Mouse (Mus musculus) MEL (cell line): ENCODE data around the gene Slc25a22. TPM values are rescaled to one million over a fixed set of nuclear protein-coding genes. Genes with fewer than 3 reads are reported as not detected.

ENCODE experiments used
- DNase-seq: peaks from one replicate; pipeline ENCODE4 v3.0.0; 2011; ENCODE audit warnings: low read depth, low spot score
- H3K27ac ChIP-seq: 2 replicates; pipeline ENCODE4 v1.5.1; 2012; ENCODE audit warnings: low read depth, mild to moderate bottlenecking, control low read depth, low read length, moderate library complexity; ENCODE audit not compliant: control insufficient read depth
- H3K27me3 ChIP-seq, 2 experiments: fragments of 150-350 bp in 1 of 2; sonication (generic) in 1 of 2; 2 replicates each; pipeline ENCODE4 v1.6.1; 2012; ENCODE audit warnings: low read length in 2 of 2, mild to moderate bottlenecking in 2 of 2, improper control_type of control experiment in 1 of 2, moderate library complexity in 1 of 2; ENCODE audit not compliant: insufficient read depth in 2 of 2, control insufficient read depth in 1 of 2
- H3K36me3 ChIP-seq, 2 experiments: 2 replicates each; pipeline ENCODE4 v1.6.1; 2012 to 2014; ENCODE audit warnings: low read length in 2 of 2, improper control_type of control experiment in 1 of 2, inconsistent platforms in 1 of 2, mild to moderate bottlenecking in 1 of 2; ENCODE audit not compliant: insufficient read depth in 2 of 2, control insufficient read depth in 1 of 2
- H3K4me1 ChIP-seq, 2 experiments: fragments of 150-350 bp in 1 of 2; sonication (generic) in 1 of 2; 2 replicates each; pipeline ENCODE4 v1.6.1; 2012; ENCODE audit warnings: low read length in 2 of 2, improper control_type of control experiment in 1 of 2, mild to moderate bottlenecking in 1 of 2; ENCODE audit not compliant: insufficient read depth in 2 of 2, control insufficient read depth in 1 of 2
- H3K4me3 ChIP-seq, 2 experiments: fragments of 150-350 bp in 1 of 2; sonication (generic) in 1 of 2; 2 replicates each; pipeline ENCODE4 v1.5.1; 2012; ENCODE audit warnings: low read depth in 2 of 2, low read length in 2 of 2, mild to moderate bottlenecking in 2 of 2, moderate library complexity in 2 of 2, control low read depth in 1 of 2, improper control_type of control experiment in 1 of 2; ENCODE audit not compliant: control insufficient read depth in 1 of 2, insufficient read depth in 1 of 2
- H3K79me2 ChIP-seq: 2 replicates; pipeline ENCODE4 v1.6.1; 2012; ENCODE audit warnings: mild to moderate bottlenecking, low read length, moderate library complexity; ENCODE audit not compliant: control insufficient read depth, poor library complexity, insufficient read depth
- H3K9ac ChIP-seq: 2 replicates; pipeline ENCODE4 v1.6.1; 2012; ENCODE audit warnings: low read depth, mild to moderate bottlenecking, control low read depth, low read length, moderate library complexity; ENCODE audit not compliant: control insufficient read depth, poor library complexity, severe bottlenecking
- H3K9me3 ChIP-seq: fragments of 150-350 bp; sonication (generic); replicated peaks from 2 replicates; pipeline ENCODE4 v1.6.1; 2012; ENCODE audit warnings: mild to moderate bottlenecking, low read length, improper control_type of control experiment, moderate library complexity; ENCODE audit not compliant: insufficient read depth
- BHLHE40 ChIP-seq: IDR thresholded peaks from 2 replicates; pipeline ENCODE4 v1.6.1; 2012; ENCODE audit warnings: low read depth, mild to moderate bottlenecking, inconsistent platforms, low read length, improper control_type of control experiment, borderline replicate concordance
- CHD1 ChIP-seq: IDR thresholded peaks from 2 replicates; pipeline ENCODE4 v1.6.1; 2012; ENCODE audit warnings: low read depth, mild to moderate bottlenecking, inconsistent platforms, low read length, improper control_type of control experiment
- CHD2 ChIP-seq: IDR thresholded peaks from 2 replicates; pipeline ENCODE4 v1.6.1; 2011; ENCODE audit warnings: low read length, improper control_type of control experiment
- CTCF ChIP-seq, 3 experiments: IDR thresholded peaks in 2 of 3; conservative IDR thresholded peaks in 1 of 3; 2 replicates each; pipeline ENCODE4 v1.5.1; 2011 to 2012; ENCODE audit warnings: low read length in 3 of 3, low read depth in 2 of 3, mild to moderate bottlenecking in 2 of 3, improper control_type of control experiment in 1 of 3, inconsistent platforms in 1 of 3, mixed read lengths in 1 of 3, moderate library complexity in 1 of 3; ENCODE audit not compliant: control insufficient read depth in 1 of 3, insufficient read depth in 1 of 3, poor library complexity in 1 of 3, severe bottlenecking in 1 of 3
- GABPA ChIP-seq: IDR thresholded peaks from 2 replicates; pipeline ENCODE4 v1.6.1; 2012; ENCODE audit warnings: low read depth, mild to moderate bottlenecking, inconsistent platforms, low read length, improper control_type of control experiment, moderate library complexity
- KAT2A ChIP-seq: conservative IDR thresholded peaks from 2 replicates; pipeline ENCODE4 v1.6.1; 2012; ENCODE audit warnings: low read depth, low read length, improper control_type of control experiment, inconsistent platforms
- MAX ChIP-seq: IDR thresholded peaks from 2 replicates; pipeline ENCODE4 v1.6.1; 2011; ENCODE audit warnings: low read length, improper control_type of control experiment
- MAZ ChIP-seq: IDR thresholded peaks from 2 replicates; pipeline ENCODE4 v1.6.1; 2012; ENCODE audit warnings: low read depth, mild to moderate bottlenecking, inconsistent platforms, low read length, improper control_type of control experiment
- MEF2A ChIP-seq: IDR thresholded peaks from 2 replicates; pipeline ENCODE4 v1.6.1; 2014; ENCODE audit warnings: low read depth, mild to moderate bottlenecking, inconsistent platforms, low read length, improper control_type of control experiment; ENCODE audit not compliant: poor library complexity, insufficient replicate concordance, severe bottlenecking; ENCODE audit errors: extremely low read depth
- MYB ChIP-seq: IDR thresholded peaks from 2 replicates; pipeline ENCODE4 v1.6.1; 2011; ENCODE audit warnings: mild to moderate bottlenecking, low read depth, low read length, improper control_type of control experiment
- MYC ChIP-seq: IDR thresholded peaks from 2 replicates; pipeline ENCODE4 v1.6.1; 2011; ENCODE audit warnings: low read depth, mild to moderate bottlenecking, low read length, improper control_type of control experiment, moderate library complexity
- NELFE ChIP-seq: IDR thresholded peaks from 2 replicates; pipeline ENCODE4 v1.6.1; 2011; ENCODE audit warnings: low read depth, low read length, improper control_type of control experiment
- NRF1 ChIP-seq: IDR thresholded peaks from 2 replicates; pipeline ENCODE4 v1.6.1; 2014; ENCODE audit warnings: low read depth, mild to moderate bottlenecking, inconsistent platforms, low read length, improper control_type of control experiment, moderate library complexity; ENCODE audit not compliant: poor library complexity, insufficient read depth, severe bottlenecking
- POLR2AphosphoS2 ChIP-seq: IDR thresholded peaks from 2 replicates; pipeline ENCODE4 v1.6.1; 2011; ENCODE audit warnings: low read length, improper control_type of control experiment
- POLR2AphosphoS5 ChIP-seq: IDR thresholded peaks from 2 replicates; pipeline ENCODE4 v1.6.1; 2012; ENCODE audit warnings: low read depth, borderline replicate concordance, mild to moderate bottlenecking, inconsistent platforms, low read length, moderate library complexity, mixed read lengths
- RAD21 ChIP-seq: IDR thresholded peaks from 2 replicates; pipeline ENCODE4 v1.6.1; 2011; ENCODE audit warnings: mild to moderate bottlenecking, low read depth, low read length, improper control_type of control experiment
- RCOR1 ChIP-seq: IDR thresholded peaks from 2 replicates; pipeline ENCODE4 v1.6.1; 2012; ENCODE audit warnings: low read depth, mild to moderate bottlenecking, inconsistent platforms, low read length, improper control_type of control experiment
- TAL1 ChIP-seq: IDR thresholded peaks from 2 replicates; pipeline ENCODE4 v1.6.1; 2012; ENCODE audit warnings: mild to moderate bottlenecking, inconsistent platforms, low read length, moderate library complexity, mixed read lengths
- TCF12 ChIP-seq: IDR thresholded peaks from 2 replicates; pipeline ENCODE4 v1.6.1; 2014; ENCODE audit warnings: low read depth, mild to moderate bottlenecking, inconsistent platforms, low read length, improper control_type of control experiment, moderate library complexity
- USF2 ChIP-seq, 2 experiments: IDR thresholded peaks; 2 replicates each; pipeline ENCODE4 v1.6.1; 2011 to 2012; ENCODE audit warnings: improper control_type of control experiment in 2 of 2, low read length in 2 of 2, borderline replicate concordance in 1 of 2, inconsistent platforms in 1 of 2, low read depth in 1 of 2, mild to moderate bottlenecking in 1 of 2; ENCODE audit not compliant: insufficient read depth in 1 of 2
- ZNF384 ChIP-seq: IDR thresholded peaks from 2 replicates; pipeline ENCODE4 v1.6.1; 2012; ENCODE audit warnings: low read depth, mild to moderate bottlenecking, inconsistent platforms, low read length, improper control_type of control experiment
- polyA plus RNA-seq, 2 experiments: library from polyadenylated mRNA; stranded (reverse) in 1 of 2; unstranded in 1 of 2; fragments of >175 nt in 1 of 2; fragments of >200 nt in 1 of 2; gene quantifications; 2 replicates each; pipeline versions ENCODE4 v1.2.1 to v1.2.4; 2012; ENCODE audit warnings: low replicate concordance in 2 of 2, low read depth in 1 of 2; ENCODE audit not compliant: insufficient read length in 2 of 2, insufficient read depth in 1 of 2, missing spikeins in 1 of 2
- total RNA-seq: library from RNA; depleted of rRNA; stranded (reverse); fragments of 300-350 nt; gene quantifications from 2 replicates; pipeline ENCODE4 v1.2.3, GENCODE M21; 2012

The Slc25a22 gene
- total and polyA plus RNA-seq, 3 experiments = 23.8 to 46.0 TPM; not detected in 1

DNA sequence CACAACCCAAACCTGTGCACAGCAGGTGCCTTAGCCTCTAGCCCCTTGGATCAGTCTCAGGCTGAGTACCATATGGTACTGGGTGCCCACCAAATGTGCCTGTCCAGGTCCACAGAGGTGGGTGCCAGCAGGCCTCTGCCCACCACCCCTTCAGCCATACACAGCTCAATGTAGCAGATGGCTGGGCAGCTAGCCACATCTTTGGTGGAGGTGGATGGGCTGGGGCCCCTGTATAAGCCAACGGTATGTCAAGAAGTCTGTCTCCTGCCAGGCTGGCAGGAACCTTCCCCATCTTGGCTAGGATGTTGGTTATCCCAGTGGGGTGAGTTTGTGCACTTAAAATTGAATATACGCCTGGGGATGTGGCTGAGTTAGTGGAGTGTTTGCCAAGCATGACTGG, 47.9 kb upstream of the Slc25a22 start:
- Histone ChIP-seq H3K79me2 (peaks cover 2% of the 10 kb centered on the region; the same call in 1 of the 2 replicates), H3K36me3 (no peaks in the 10 kb centered on the region), H3K27ac (no peak overlapping the region), H3K9me3 (no peaks in the 10 kb centered on the region), H3K27me3 (no peaks in the 10 kb centered on the region), H3K4me3 (no peak overlapping the region), H3K9ac (no peak overlapping the region), H3K4me1 (no peaks in the 10 kb centered on the region)
- no peak for TF ChIP-seq MEF2A
- no peak for DNase-seq

DNA sequence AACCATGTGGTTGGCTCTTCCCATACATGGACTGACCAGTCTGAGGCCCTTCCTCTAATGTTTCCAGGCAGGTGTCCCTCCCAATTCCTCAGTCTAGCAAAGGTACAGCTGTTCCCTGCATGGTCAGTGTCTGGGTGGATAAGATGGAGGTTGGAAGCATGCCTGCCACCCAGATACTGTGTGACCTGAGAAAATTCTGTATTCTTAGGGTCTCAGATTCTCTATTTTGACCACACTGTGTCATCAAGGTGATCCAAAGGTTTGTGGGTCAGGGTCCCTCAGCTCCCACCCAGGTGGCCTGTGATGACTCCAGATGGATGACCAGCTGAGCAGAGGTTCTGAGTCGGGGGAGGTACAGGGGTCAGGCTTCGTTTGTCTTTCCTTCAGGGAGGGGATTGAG, 47.5 kb upstream of the Slc25a22 start:
- no peaks in the 10 kb centered on the region for H3K9me3 ChIP-seq
- H3K36me3 ChIP-seq = no peaks in the 10 kb centered on the region
- H3K27ac ChIP-seq = no peak overlapping the region
- no peak overlapping the region for H3K4me3 ChIP-seq
- no peaks in the 10 kb centered on the region for H3K4me1 ChIP-seq
- no peak for DNase-seq
- TF ChIP-seq RCOR1 (no peak), GABPA (no peak), CTCF (IDR thresholded peaks at IDR 0.05 in 2 of 3, conservative IDR thresholded peaks at IDR 0.05 in 1 of 3; ENCODE audit: control insufficient read depth in 1 of 3, insufficient read depth in 1 of 3, low read depth in 2 of 3, low read length in 3 of 3, poor library complexity in 1 of 3, severe bottlenecking in 1 of 3) (no peak), NELFE (no peak), TAL1 (no peak), RAD21 (no peak), ZNF384 (no peak), NRF1 (no peak), MEF2A (no peak), KAT2A (no peak), POLR2AphosphoS5 (no peak)
- H3K27me3 ChIP-seq = no peaks in the 10 kb centered on the region
- peaks cover 2% of the 10 kb centered on the region; the same call in 1 of the 2 replicates for H3K79me2 ChIP-seq
- H3K9ac ChIP-seq = no peak overlapping the region

DNA sequence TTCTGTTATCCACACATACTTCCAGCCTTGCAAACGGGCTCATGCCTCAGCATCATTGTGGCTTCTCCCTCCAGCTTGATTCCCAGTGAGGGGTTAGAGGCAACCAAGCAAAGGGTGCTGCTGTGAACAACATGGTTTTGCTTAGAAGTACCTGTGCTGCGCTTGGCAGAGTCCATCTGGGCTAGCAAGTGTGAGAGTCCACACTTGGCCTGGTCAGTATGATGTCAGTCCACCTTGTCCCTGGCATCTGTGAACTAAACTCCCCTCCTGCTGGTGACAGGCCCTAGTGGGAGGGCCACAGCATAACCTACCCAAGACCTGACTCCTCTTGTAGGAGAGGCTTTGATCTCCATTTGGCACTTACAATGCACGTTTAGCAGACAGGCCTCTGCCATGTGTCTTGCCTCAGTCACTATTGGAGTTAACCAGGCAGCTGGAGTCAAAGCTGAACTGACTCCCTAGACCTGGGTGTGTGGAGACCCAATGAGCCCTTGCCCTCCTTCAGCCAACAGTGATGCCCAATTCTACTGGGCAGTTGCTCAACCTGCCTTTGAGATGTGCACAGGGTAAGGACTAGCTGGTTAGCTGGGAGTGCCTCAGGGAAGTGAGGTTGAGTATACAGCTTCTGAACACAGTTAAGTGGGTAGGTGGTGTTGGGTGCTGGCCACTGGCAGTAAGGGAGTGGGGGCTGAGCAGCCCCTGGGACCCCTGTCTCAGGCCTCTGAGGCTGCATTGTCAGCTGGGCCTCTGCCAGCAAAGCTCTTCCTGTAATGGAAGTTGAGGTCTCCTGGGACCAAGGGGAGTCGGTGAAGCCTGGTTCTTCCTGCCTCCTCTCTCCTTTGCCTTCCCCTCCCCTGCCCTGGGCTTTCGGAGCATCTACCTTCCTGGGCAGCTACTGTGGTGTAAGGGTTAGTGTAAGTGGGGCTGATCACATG, 46.8 kb upstream of the Slc25a22 start:
- Histone ChIP-seq H3K79me2 (peaks cover 2% of the 10 kb centered on the region; the same call in 1 of the 2 replicates), H3K9me3 (no peaks in the 10 kb centered on the region), H3K36me3 (no peaks in the 10 kb centered on the region), H3K4me3 (no peak overlapping the region), H3K4me1 (no peaks in the 10 kb centered on the region), H3K27me3 (no peaks in the 10 kb centered on the region), H3K9ac (no peak overlapping the region), H3K27ac (no peak overlapping the region)
- no peak for DNase-seq
- TF ChIP-seq GABPA (no peak), MYB (no peak), RAD21 (no peak), CHD1 (no peak), TAL1 (no peak), USF2 (IDR thresholded peaks at IDR 0.05; ENCODE audit: borderline replicate concordance in 1 of 2, insufficient read depth in 1 of 2, low read depth in 1 of 2, low read length in 2 of 2) (no peak), MAZ (no peak), ZNF384 (no peak), CHD2 (no peak), BHLHE40 (no peak), MYC (no peak), POLR2AphosphoS2 (no peak), MAX (no peak), TCF12 (no peak)
